Mouse (Mus musculus): ENCODE data around the gene Ranbp17.

DNA sequence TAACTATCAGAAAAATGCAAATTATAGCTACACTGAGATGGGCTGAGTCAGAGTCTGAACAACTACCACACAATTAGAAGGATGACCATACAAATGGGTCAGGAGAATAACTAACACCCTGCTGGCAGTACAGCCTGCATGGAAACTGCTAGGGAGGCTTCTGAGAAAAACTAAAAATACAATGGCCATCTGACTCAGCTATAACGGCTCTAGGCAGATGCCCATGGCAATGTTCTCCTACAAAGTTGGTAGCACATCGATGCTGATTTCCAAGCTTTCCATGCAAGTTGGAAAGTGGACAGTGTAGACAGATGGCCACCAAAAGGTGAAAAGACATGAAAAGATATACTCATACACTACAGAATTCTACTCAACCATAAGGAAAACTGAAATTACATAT, 124.9 kb downstream of the Ranbp17 start:
- TF ChIP-seq CTCF (IDR thresholded peaks at IDR 0.05; ENCODE audit: low read depth) (no peak), EP300 (IDR thresholded peaks at IDR 0.05; ENCODE audit: low read depth) (no peak)

Measured in liver, postnatal 0 days (tissue).